Mouse (Mus musculus): ENCODE measurements around the gene Bmi1. TPM values are rescaled to one million over a fixed set of nuclear protein-coding genes. Genes with fewer than 3 reads are reported as not detected.

Gene Bmi1
- polyA plus RNA-seq, 1 experiment from 2014 or later, result 10.5 TPM

DNA sequence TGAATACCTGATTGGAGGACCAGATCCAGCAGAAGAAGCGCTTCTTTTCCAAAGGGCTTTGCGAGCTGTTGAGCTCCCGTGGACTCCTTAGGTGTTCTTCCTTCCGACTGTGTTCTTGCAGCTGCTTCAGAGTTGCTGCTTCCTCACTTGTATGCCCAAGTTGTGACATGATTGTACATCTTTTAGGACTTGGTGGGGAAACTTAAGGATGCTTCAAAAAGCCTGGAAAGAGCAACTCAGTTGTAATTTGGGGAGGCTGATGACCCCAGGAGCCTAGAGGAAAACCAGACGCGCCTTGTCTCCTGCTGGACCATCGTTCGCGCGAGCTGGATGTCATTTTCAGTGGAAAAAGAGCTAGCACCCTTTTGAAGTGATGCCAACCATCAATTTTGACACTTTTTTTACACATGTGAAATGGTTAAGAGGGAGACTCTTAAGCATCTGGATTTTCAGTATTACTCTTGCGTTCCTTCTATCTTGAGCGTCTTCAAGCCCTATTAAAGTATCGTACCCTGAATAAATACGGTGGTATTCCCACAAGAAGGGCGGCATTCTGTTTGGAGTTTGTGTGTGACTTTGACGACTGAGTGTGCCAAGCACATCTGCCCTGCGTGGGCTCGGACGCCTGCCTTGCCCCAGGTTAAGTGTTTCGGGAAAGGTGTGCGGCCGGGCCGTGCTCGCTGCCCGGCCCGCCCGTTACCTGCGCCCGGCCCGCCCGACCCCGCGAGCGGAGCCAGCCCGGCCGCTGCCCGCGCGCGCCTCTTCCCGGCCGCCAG is 949 bp upstream of the Bmi1 start:
- no peaks in the 10 kb centered on the region for H3K36me3 ChIP-seq (ENCODE audit: control insufficient read depth, insufficient read depth, low read length)
- TF ChIP-seq EP300 (optimal IDR thresholded peaks at IDR 0.05), result no peak
- TF ChIP-seq CTCF (IDR thresholded peaks at IDR 0.05; ENCODE audit: low read depth), result no peak
- ATAC-seq (ENCODE audit: low FRiP score, low TSS enrichment), result no peak
- peak overlapping the region; percentile 95 for H3K9ac ChIP-seq (ENCODE audit: low read length)
- no peaks in the 10 kb centered on the region for H3K9me3 ChIP-seq (ENCODE audit: control insufficient read depth, low read length)
- H3K27ac ChIP-seq (replicated peaks), result peak overlapping the region; percentile 95
- no peak for DNase-seq (ENCODE audit: low spot score)
- 19% methylated on average over 40 of the region's 42 CpGs for WGBS
- H3K4me2 ChIP-seq (replicated peaks; ENCODE audit: low read depth), result peak overlapping the region; percentile 82
- H3K4me3 ChIP-seq (ENCODE audit: low read depth, low read length), result peak overlapping the region; percentile 81
- peaks cover under 1% of the 10 kb centered on the region for H3K4me1 ChIP-seq (replicated peaks; ENCODE audit: control insufficient read depth, insufficient read depth)
- no peaks in the 10 kb centered on the region for H3K27me3 ChIP-seq (ENCODE audit: control insufficient read depth, insufficient read depth, low read length)

DNA sequence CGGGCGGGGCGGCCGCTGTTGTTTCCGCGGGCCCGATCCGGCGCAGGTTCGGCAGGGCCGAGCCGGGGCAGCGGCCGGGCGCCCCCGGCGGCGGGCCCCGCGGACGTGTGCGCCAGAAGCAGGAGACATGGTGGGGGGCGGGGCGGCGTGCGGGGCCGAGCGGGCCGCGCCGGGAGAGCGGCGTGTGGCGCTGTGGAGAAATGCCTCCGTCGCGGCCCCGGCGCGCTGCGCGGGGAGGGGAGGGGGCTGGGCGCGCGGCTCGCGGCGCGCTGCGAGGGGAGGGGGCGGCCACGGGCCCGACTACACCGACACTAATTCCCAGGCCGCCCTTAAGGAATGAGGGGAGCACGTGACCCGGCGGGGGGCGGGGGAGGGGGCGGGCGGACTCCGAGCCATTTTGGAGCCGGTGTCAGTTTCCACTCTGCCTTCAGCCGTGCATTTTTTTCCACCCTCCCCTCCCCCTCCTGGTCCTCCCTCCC is 322 bp upstream of the Bmi1 start:
- no peaks in the 10 kb centered on the region for H3K36me3 ChIP-seq (ENCODE audit: control insufficient read depth, insufficient read depth, low read length)
- H3K4me2 ChIP-seq (replicated peaks; ENCODE audit: low read depth), result peak overlapping the region; percentile 82
- peak overlapping the region; percentile 81 for H3K4me3 ChIP-seq (ENCODE audit: low read depth, low read length)
- H3K27ac ChIP-seq (replicated peaks), result peak overlapping the region; percentile 95
- TF ChIP-seq EP300 (optimal IDR thresholded peaks at IDR 0.05) (no peak), CTCF (IDR thresholded peaks at IDR 0.05; ENCODE audit: low read depth) (peak; percentile 4; the same call in 1 of the 2 replicates)
- DNase-seq (ENCODE audit: low spot score) (peak; percentile 95), ATAC-seq (ENCODE audit: low FRiP score, low TSS enrichment) (peak; percentile 84)
- no peaks in the 10 kb centered on the region for H3K9me3 ChIP-seq (ENCODE audit: control insufficient read depth, low read length)
- H3K27me3 ChIP-seq (ENCODE audit: control insufficient read depth, insufficient read depth, low read length), result no peaks in the 10 kb centered on the region
- peak overlapping the region; percentile 95 for H3K9ac ChIP-seq (ENCODE audit: low read length)
- H3K4me1 ChIP-seq (replicated peaks; ENCODE audit: control insufficient read depth, insufficient read depth), result peaks cover 3% of the 10 kb centered on the region
- WGBS, result 0% methylated on average over 14 of the region's 64 CpGs

DNA sequence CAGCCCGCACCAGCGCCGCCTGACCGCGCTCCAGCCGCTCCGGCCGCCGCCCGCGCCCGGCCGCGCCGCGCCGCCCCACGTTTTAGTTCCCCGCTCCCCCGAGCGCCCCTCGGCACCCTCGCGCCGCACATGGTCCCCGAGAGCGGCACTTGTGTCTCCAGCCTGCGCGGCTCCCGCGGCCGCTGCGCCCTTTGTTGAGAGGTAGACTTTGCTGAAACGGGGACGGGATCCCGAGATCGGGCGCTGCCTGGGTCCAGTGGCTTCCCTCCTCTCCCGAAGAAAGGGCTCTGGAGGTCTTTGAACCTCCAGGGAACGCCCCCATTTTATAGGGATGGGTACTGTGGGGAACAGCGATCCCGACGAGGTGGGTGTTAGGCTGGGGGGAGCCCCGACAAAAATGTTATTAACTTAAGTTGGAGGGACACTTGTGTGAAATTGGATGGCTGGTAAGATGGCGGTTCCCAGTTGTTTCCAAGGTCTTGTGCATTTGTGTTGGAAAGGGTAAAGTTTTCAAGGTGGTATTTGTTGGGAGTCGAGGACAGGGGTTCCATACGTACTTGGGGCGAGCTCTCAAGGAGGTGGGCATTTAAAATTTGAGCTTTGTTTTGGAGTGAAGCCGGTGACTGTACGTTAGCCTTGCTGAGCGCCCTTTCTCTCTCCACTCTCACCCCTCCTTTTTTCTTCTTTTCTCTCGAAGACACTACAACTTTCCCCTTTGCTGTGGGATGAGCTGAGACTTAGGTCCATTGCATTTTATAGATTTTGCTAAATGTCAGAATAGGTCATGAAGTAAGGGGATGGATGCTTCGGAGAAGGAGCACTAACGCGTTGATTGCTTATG is 1.0 kb downstream of the Bmi1 start:
- Histone ChIP-seq H3K4me3 (ENCODE audit: low read depth, low read length) (peak overlapping the region; percentile 81), H3K4me2 (replicated peaks; ENCODE audit: low read depth) (peak overlapping the region; percentile 82), H3K27me3 (ENCODE audit: control insufficient read depth, insufficient read depth, low read length) (no peaks in the 10 kb centered on the region), H3K27ac (replicated peaks) (no peak overlapping the region), H3K36me3 (ENCODE audit: control insufficient read depth, insufficient read depth, low read length) (no peaks in the 10 kb centered on the region), H3K4me1 (replicated peaks; ENCODE audit: control insufficient read depth, insufficient read depth) (peaks cover 3% of the 10 kb centered on the region), H3K9me3 (ENCODE audit: control insufficient read depth, low read length) (no peaks in the 10 kb centered on the region), H3K9ac (ENCODE audit: low read length) (peak overlapping the region; percentile 95)
- TF ChIP-seq CTCF (IDR thresholded peaks at IDR 0.05; ENCODE audit: low read depth), result no peak
- TF ChIP-seq EP300 (optimal IDR thresholded peaks at IDR 0.05), result no peak
- 5% methylated on average over 37 of the region's 55 CpGs for WGBS
- ATAC-seq (ENCODE audit: low FRiP score, low TSS enrichment) (peak; percentile 12; the same call in 1 of the 2 replicates), DNase-seq (ENCODE audit: low spot score) (peak; percentile 62)

DNA sequence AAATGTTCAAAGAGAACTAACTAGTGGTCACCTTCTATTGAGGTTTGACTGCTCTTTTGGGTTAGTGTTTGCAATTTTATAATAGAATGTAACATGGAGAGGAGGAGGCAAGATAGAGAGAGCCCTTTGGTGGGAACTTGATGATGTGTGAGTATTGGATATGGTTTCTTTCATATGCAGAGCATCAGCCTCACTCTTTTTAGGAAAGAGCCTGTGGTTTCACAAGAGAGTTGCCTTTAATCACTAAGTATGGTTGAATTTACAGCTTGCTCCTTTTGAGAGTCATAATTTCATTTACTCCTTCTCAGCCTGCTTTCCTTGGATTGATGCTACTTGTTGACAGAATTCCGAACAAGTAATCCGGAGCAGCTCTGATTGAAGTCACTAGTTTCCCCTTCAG is 2.9 kb downstream of the Bmi1 start:
- no peak overlapping the region for H3K9ac ChIP-seq (ENCODE audit: low read length)
- no peak overlapping the region for H3K27ac ChIP-seq (replicated peaks)
- 86% methylated on average over 2 of the region's 2 CpGs for WGBS
- ATAC-seq (ENCODE audit: low FRiP score, low TSS enrichment) (no peak), DNase-seq (ENCODE audit: low spot score) (no peak)
- H3K4me3 ChIP-seq (ENCODE audit: low read depth, low read length), result no peak overlapping the region
- no peaks in the 10 kb centered on the region for H3K9me3 ChIP-seq (ENCODE audit: control insufficient read depth, low read length)
- H3K27me3 ChIP-seq (ENCODE audit: control insufficient read depth, insufficient read depth, low read length), result no peaks in the 10 kb centered on the region
- TF ChIP-seq EP300 (optimal IDR thresholded peaks at IDR 0.05) (no peak), CTCF (IDR thresholded peaks at IDR 0.05; ENCODE audit: low read depth) (no peak)
- no peak overlapping the region for H3K4me2 ChIP-seq (replicated peaks; ENCODE audit: low read depth)
- peaks cover 3% of the 10 kb centered on the region for H3K4me1 ChIP-seq (replicated peaks; ENCODE audit: control insufficient read depth, insufficient read depth)
- H3K36me3 ChIP-seq (ENCODE audit: control insufficient read depth, insufficient read depth, low read length), result peaks cover 5% of the 10 kb centered on the region; the same call in 1 of the 2 replicates

DNA sequence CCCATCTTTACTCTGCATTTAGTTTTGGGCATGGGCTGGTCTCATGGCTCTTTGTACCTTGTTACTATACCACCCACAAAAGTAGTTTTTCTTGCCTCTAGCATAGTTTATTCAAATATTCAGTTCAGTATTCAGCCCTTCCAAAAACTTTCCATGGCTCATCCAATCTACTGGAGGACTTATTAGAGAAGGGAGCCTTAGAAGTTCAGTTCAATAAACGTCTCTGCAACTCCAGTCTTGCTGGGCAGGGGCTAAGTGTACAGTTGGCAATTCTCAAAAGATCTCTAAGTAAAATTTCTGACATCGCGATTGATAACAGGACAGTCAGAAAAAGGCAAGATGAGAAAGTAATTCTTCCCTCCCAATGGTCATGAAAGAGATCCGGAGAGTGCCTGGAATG is 3.7 kb downstream of the Bmi1 start:
- Histone ChIP-seq H3K4me1 (replicated peaks; ENCODE audit: control insufficient read depth, insufficient read depth) (peaks cover 3% of the 10 kb centered on the region), H3K27me3 (ENCODE audit: control insufficient read depth, insufficient read depth, low read length) (no peaks in the 10 kb centered on the region), H3K9me3 (ENCODE audit: control insufficient read depth, low read length) (no peaks in the 10 kb centered on the region), H3K9ac (ENCODE audit: low read length) (no peak overlapping the region), H3K4me3 (ENCODE audit: low read depth, low read length) (peak overlapping the region; percentile 33), H3K4me2 (replicated peaks; ENCODE audit: low read depth) (peak overlapping the region; percentile 61), H3K27ac (replicated peaks) (no peak overlapping the region), H3K36me3 (ENCODE audit: control insufficient read depth, insufficient read depth, low read length) (peaks cover 5% of the 10 kb centered on the region; the same call in 1 of the 2 replicates)
- TF ChIP-seq CTCF (IDR thresholded peaks at IDR 0.05; ENCODE audit: low read depth), result no peak
- no peak for TF ChIP-seq EP300 (optimal IDR thresholded peaks at IDR 0.05)
- 10% methylated on average over 4 of the region's 4 CpGs for WGBS
- ATAC-seq (ENCODE audit: low FRiP score, low TSS enrichment) (no peak), DNase-seq (ENCODE audit: low spot score) (no peak)
